Mouse (Mus musculus): ENCODE data around the gene Rcn2. TPM values are rescaled to one million over a fixed set of nuclear protein-coding genes. Genes with fewer than 3 reads are reported as not detected.
A peak's percentile ranks its signal among the peaks of the same experiment; 100 is the strongest.

The Rcn2 gene
- total RNA-seq (2014; fragmentation: Nextera tagmentation) = 39.2 and 40.8 TPM in 2 replicates
- total RNA-seq (2017) = 41.6 and 61.7 TPM in 2 replicates

DNA sequence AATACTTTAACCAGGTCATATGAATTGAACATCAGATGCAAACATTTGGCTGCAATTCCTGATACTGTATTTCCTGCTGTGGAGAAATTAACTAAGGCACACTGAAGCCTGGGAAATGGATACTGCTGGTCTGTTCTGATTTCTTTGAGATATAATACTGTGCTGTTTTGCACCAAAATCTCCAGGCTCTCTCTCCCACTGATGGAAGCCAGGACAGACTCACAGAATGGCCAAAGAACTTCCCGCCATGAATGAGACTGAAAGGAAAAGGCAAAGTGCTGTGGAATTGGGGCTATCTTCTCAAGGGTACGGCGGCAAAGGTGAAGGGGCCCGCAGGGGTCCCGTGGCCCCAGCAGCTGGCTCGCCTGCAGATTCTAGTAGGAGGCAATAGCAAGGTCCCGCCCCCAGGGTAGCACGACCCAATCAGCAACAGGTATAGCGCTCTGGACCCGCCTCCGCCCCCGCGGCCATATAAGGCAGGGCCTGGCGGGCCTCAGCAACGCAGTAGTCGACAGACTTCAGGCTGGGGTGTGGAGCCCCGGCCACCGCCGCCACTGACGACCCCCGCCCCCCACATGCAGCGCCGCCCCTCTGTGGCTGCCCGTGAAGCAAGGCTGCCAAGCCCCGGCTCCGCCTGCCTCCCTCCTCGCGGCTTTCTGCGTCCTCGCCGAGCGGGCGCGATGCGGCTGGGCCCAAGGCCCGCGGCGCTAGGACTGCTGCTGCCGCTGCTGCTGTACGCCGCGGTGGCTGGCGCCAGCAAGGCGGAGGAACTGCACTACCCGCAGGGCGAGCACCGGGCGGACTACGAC, at the start of gene Rcn2:
Gene Rcn2 (plus strand): TSS at position 474 of the 809 bp plus-strand sequence.
- ATAC-seq (replicated peaks; ENCODE audit: poor library complexity, severe bottlenecking) = peak; percentile 99

DNA sequence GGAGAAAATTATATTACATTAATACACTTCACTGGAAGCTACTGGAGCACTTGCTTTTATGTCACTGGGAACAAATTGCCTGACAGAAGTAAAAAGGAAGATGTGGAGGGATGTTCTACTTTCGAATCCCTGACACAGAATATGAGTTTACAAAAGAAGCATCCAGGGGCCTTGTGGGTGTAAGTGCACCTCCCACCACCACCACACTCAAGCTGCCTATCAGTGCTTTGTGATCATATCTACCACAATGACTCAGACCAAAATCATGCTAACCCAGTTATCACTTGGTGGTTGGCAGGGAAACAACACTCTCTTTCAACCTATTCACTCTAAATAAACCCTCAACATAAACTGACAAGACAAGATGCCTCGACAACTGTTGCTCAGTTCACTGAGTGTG, 37.0 kb upstream of the Rcn2 start:
- ATAC-seq (replicated peaks; ENCODE audit: poor library complexity, severe bottlenecking) = peak; percentile 48; the same call in 1 of the 2 replicates

DNA sequence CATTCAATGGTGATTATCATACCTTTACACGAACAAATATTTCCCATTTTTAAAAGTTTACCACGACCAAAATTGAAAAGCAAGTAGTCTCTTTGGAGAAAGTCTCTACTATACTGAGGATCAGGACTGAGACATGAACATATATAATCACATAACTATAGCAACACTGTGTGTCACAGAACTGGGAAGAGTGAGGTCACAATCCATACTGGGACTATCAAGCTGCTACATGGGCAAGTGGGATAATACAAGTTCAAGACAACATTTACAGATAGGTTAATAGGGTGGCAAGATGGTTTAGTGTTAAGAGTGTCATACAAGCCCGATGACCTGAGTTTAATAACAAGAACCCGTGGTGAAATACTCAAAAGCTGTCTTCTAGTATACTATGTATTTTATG, 31.2 kb upstream of the Rcn2 start, which contains the start of gene 4930563M21Rik:
Gene 4930563M21Rik (minus strand): TSS at position 101 of the 400 bp plus-strand sequence.
- ATAC-seq (replicated peaks; ENCODE audit: poor library complexity, severe bottlenecking) = no peak

DNA sequence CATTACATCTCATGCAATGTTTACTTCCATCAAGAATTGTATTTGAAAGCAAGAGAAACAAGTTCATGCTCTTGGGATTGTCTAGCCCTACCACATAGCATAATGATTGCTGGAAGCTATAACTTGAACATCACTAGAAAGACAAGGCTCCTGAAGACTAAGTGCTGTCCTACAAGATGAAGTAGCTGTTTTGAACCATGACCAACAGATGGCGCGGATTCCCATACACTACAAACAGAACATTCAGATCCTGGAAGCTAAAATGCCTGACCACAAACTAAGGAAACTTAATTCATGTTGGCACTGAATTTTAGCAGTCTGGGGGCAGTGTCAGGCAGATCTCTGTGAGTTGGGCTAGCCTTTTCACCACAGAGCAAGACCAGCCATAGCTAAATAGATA, 16.9 kb upstream of the Rcn2 start:
- no peak for ATAC-seq (replicated peaks; ENCODE audit: poor library complexity, severe bottlenecking)

DNA sequence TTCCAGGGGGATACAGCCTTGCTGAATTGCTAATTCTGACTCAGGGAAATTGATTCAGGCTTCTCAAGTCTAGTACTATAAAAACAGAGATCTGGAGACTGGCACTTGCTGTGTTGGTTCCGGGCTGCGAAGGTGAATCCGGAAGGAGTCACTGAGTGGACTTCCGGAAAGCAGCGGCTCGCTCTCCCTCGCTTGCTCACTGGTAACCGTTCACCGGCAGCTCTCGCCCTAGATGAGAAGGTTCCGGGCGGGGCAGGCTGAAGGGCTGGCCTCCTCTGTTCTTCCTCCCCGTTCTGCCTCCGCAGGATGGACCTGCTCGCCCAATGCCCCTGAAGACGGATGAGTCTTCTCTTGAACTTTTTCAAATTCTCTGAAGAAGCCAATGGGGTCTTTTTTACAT, 14.4 kb upstream of the Rcn2 start:
- ATAC-seq (replicated peaks; ENCODE audit: poor library complexity, severe bottlenecking) = no peak

DNA sequence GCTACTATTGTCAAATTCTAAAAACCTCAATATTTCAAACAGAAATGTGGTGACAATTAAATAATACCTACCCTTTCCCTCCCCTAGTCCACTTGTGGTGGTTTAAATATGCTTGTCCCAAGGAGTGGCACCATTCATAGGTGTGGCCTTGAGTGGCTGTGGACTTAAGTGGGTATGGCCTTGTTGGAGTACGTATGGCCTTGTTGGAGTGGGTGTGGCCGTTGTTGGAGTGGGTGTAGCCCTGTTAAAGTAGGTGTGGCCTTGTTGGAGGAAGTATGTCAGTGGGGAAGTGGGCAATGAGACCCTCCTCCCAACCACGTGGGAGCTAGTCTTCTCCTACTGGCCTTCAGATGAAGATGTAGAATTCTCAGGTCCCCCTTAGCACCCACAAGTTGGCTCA, 9.4 kb upstream of the Rcn2 start:
- no peak for ATAC-seq (replicated peaks; ENCODE audit: poor library complexity, severe bottlenecking)

DNA sequence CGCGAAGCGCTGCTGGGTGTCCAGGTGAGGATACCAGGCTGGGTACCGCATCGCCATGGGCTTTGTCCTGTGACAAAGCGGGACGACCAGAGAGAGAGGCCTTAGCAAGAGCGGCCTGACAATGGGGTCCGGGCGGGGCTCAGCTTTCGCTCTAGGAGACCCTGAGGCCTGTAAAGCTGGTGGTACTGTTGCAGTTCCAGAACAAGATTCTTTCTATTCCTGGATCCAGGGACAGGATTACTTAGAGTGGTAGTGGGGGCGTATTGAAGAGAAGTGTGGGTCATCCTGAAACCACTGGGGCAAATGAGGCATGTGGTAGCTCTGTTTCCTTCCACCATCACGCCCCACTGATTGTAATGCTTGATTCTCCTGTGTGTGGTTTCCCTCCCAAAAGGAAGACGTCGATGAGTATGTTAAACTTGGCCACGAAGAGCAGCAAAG, 556 bp downstream of the Rcn2 start:
- ATAC-seq (replicated peaks; ENCODE audit: poor library complexity, severe bottlenecking) = peak; percentile 41

DNA sequence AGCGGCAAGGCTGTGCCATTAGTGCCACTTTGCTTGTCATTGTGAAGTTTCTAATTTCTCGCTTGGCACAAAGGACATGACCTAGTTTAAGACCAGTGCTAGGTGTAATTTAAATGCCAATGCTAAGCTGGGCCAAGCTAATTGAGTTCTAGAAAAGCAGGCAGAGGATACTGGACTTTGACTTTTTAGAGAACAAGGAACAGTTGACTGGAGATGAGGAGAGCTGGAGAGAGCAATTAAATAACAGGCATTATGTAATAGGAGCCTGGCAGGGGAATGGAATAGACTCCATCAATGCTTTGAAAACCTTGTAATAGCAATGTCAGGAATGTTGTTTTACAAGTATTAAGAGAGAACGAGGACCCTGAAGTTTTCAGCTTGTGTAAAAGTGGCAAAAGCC, 12.2 kb downstream of the Rcn2 start:
- no peak for ATAC-seq (replicated peaks; ENCODE audit: poor library complexity, severe bottlenecking)

DNA sequence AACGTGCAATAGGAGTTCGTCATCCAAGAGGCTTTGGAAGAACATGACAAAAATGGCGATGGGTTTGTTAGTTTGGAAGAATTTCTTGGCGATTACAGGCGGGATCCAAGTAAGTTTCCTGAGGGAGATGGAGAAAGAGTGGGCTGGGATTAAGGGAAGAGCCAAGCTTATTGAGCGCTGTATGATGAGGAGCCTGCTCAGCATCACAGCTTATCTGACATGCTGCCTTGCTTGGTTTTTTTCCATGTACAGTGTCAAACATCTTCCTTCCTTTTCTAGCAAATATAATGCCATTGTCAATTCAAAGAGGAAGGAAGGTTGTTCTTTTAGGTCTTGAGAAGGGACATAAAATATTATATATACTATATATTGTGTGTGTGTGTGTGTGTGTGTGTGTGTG, 14.5 kb downstream of the Rcn2 start:
- ATAC-seq (replicated peaks; ENCODE audit: poor library complexity, severe bottlenecking) = no peak

DNA sequence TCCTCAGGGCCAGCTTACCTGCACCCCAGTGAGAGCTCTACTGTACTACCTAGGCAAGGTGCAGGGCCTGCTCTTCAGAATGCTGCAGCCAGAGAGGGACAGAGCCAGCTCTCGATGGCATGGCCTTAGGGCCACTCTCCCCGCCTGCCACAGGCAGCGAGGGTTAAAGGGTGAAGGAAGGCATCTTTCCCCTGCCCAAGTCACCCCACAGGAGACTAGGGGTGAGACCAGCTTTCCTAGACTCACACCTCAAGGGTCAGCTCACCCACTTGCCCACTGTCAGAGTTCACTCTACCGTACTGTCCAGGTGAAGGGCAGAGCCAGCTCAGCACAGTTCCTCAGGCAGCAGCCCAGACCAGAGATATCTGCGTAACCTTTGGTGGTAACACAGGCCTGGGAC, 20.7 kb downstream of the Rcn2 start:
- no peak for ATAC-seq (replicated peaks; ENCODE audit: poor library complexity, severe bottlenecking)

DNA sequence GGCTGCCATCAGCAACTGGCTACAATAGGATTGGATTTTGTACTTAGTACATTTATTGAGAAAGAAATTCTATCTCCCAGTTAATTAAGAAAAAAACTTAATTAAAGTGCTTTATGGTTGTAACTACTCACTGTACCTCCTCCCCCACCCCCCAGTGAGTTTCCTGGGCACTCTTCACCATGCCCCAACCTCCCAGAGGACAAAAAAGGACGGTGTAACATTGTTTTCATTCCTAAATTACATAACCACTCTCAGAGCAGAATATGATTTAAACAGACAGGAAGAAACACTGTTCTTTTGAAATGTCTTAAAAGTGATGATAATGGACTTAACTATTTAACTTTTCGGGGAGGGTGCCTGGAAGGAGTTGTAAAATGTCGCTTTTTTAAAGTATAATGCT, 23.4 kb downstream of the Rcn2 start:
- no peak for ATAC-seq (replicated peaks; ENCODE audit: poor library complexity, severe bottlenecking)

DNA sequence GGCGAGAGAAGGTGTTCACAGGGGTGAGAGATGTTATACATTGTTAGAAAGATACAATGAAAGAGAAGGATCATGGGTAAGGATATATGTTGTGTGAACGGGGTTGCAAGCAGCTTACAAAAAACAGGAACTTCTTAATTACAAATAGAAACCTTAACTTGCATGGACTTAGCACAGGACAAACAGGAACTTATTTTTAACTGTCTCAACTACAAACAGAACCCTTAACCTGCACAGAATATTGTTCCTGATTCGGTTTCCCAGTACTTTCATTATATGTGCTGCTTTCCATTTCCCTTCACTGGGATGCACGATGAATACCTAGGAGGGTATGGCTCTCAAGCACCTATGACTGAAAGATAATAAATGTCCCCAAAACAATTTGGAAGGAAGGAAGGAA, 26.3 kb downstream of the Rcn2 start:
- ATAC-seq (replicated peaks; ENCODE audit: poor library complexity, severe bottlenecking) = peak; percentile 83

DNA sequence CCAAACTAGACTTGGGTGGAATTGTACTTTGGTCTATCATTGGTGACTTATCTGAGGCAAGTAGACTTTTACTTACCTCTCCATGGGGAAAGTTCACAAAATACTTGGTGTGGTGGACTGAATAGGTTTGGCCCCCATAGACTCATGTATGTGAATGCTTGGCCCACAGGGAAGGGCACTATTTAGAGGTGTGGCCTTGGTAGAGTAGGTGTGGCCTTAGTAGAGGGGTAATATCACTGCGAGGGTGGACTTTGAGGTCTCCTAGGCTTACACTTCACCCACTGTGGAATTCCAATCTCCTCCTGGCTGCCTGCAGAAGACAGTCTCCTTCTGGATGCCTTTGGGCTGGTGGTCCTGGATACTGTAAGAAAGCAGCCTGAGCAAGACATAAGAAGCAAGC, 27.0 kb downstream of the Rcn2 start:
- ATAC-seq (replicated peaks; ENCODE audit: poor library complexity, severe bottlenecking) = no peak

DNA sequence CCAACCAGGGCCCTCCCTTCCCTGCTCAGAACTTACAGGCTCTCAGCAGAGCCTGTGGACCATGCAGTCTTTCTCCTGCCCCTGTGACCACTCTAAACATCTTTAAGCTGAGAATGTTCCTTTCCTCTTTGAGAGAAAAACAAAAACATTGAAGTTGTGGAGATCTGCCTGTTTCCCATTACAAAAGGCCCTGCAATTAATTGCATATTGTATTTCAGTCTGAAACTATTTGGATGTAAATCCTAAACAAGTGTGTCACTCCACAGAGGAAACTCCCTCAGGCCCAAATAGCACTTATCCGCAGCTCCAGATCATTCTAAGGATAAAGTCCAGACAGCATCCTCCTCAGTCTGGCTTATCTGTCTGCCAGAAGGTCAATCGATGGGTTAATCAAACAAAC, 31.2 kb downstream of the Rcn2 start:
- ATAC-seq (replicated peaks; ENCODE audit: poor library complexity, severe bottlenecking) = no peak

DNA sequence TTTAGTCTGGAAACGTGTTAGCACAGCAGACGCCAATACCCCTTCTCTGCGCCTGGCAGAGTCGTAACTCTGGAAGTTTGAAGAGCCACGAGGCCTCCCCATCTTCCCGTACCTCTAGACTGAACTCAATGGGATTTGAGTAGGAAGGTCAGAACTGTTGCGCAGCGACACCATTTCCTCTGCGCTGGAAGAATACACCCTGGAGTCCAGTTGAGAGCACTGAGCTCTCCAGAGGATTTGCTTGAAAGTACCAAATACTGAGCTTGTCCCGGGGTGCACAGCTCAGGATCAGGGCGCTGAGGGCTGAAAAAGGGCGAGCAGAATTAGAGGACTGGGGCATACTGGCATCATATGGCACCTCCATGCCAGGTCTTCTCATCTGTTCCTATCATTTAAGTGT, 33.2 kb downstream of the Rcn2 start:
- ATAC-seq (replicated peaks; ENCODE audit: poor library complexity, severe bottlenecking) = no peak

DNA sequence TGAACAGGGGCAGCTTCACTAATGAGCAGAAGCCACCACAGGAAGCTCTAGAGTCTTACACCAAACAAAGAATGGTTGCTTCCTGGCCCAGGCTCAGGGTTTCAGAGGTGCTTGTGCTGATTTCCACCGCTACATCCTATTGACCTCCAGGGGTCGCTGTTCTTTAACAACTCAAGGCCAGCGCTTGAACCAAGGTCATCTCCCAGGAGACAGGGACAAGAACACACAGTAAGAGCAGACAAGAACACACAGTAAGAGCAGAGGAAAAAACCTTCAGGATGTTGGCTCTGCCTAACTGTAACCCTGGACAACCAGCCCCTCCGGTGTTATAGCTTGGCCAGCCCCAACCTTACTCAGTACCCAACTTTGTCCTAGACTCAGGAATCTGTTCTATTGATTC, 33.6 kb downstream of the Rcn2 start:
- ATAC-seq (replicated peaks; ENCODE audit: poor library complexity, severe bottlenecking) = peak; percentile 62

DNA sequence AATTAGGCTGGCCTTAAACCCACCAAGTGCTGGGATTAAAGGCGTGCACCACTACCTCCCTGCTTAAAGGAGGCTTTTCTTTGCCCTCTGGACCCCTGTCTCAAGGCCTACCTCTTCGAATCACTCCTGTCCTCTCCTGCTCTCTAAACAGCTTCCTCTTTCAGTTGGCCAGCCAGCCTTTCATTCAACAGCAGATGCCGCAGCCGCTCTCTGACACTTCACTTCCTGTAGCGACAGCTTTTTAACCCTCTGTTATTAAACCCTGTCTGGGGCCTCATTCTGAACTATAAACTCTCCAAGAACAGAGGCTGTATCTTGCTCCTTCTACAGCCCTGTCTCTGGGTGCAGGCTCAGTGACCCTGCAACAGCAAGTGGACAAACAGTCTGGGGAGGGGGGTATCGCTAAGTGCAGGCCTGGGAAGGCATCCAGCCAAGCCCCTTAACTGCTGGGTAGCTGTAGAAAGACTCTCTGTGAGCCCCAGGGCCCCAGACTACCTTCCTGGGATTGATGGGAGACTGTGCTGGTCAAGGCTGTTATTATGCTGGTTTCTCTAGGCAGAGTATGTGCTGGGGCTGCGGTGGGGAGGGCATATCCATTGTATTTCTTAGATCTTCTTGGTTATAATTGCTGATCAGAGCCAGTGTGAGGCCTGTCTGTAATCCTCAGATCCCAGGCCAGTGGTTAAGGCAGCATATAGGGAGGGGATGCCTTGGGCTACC, 34.4 kb downstream of the Rcn2 start:
- ATAC-seq (replicated peaks; ENCODE audit: poor library complexity, severe bottlenecking) = peak; percentile 70

DNA sequence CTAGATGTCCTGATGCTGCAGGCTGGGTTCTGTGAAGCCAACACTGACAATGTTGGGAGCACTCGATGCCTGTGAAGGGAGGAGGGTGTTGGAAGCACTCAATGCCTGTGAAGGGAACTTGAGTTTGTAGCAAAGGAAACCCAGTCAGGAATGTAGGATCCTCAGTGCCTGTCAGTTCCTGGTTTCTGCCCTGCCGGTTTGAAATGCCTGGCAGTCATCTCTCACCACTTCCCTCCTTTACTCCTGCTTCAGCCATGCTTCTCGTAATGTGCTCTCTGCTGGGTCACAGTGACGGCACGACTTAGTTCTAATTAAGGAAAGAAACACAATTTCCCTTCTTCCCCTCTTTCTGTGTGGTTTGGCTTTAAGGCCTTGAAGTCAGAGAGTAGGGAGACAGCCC, 37.9 kb downstream of the Rcn2 start:
- peak; percentile 68 for ATAC-seq (replicated peaks; ENCODE audit: poor library complexity, severe bottlenecking)

DNA sequence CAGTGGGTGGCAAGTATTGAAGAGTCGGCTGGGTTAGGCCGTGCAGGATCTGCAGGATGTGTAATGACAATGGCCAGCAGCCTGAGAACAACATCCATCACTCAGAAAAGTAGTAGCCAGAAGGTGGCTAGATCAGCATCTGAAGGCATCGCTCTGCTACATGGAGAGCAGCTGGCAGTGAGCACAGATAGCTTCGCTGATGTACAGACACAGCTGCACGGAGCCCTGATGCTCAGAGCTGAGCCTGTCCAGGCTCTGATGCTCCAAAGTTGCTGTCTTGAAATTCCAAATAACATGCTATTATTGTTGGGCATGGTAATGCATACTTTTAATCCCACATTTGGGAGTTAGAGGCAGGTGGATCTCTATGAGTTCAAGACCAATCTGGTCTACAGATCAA, 44.9 kb downstream of the Rcn2 start:
- no peak for ATAC-seq (replicated peaks; ENCODE audit: poor library complexity, severe bottlenecking)

DNA sequence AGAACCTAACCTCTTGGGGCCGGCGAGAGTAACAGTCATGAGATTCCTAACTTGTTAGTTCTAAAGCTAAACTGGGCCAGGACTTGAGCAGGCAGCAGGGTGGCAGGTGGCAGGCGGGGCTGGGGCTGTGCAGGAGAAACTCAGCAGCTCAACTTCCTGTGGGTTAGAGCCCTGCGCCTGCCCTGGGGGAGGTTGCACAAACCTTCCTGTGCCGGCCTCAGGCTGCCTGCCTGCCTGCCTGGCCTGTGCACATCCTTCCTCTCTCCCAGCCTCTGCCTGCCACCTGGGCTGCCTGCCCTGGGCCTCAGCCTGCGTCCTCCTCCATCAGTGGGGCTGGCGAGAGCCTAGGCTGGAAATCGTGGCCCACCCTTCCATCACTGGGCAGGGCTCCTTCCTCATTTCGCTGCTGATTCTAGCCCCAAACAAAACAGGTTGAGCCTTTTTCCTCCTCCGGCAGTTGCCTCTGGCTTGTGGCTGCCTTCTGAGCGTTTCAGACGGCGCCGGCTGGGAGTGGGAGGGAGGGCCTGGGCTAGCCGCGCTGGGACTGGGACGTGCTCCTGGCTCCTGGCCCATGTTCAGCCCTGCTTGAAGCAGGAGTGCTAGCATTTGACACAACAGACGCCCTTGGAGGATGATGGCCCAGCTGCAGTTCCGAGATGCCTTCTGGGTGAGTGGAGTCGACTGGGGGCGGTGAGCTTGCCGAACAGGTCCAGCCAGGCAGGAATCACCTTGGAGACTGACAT, 48.3 kb downstream of the Rcn2 start, which contains the start of gene Pstpip1:
Gene Pstpip1 (plus strand): TSS at position 185 of the 743 bp plus-strand sequence.
- ATAC-seq (replicated peaks; ENCODE audit: poor library complexity, severe bottlenecking) = peak; percentile 87

All from granulocyte monocyte progenitor cell, adult 5-6 weeks (primary cell).